Mouse (Mus musculus): ENCODE results near the gene Ncapg2. TPM values are rescaled to one million over a fixed set of nuclear protein-coding genes. Genes with fewer than 3 reads are reported as not detected.

The Ncapg2 gene
- total and polyA plus RNA-seq, 2 experiments from 2014 or later = 6.3 to 8.8 TPM

DNA sequence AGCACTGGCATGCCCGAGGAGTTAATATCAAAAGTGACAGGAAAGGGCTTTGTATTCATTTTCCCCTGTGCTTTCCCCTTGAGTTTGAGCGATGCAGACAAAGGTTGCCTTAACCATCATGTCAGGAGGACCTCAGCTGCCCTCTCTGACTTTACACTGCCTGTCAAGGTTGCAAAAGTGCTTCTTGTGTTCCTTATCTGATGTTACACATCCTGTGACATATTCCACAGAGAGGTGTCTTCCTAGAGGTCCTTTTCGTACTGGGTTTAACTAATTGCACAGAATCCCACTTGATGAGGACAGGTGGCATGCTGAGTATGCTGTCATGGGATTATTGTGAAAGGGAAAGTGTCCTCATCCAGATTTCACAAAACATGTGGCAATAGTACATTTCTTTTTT, 63.9 kb downstream of the Ncapg2 start:
- Histone ChIP-seq H3K27me3 (ENCODE audit: insufficient read depth, low read length) (no peaks in the 10 kb centered on the region), H3K4me3 (ENCODE audit: low read length) (no peak overlapping the region), H3K27ac (no peak overlapping the region), H3K9me3 (ENCODE audit: low read length) (no peaks in the 10 kb centered on the region), H3K4me2 (ENCODE audit: low read depth, low read length) (no peak overlapping the region), H3K36me3 (ENCODE audit: insufficient read depth, low read length) (no peaks in the 10 kb centered on the region), H3K9ac (replicated peaks; ENCODE audit: low read length) (no peak overlapping the region), H3K4me1 (ENCODE audit: insufficient read depth, low read length) (no peaks in the 10 kb centered on the region)
- WGBS = 79% methylated on average over 3 of the region's 3 CpGs
- ATAC-seq = no peak
- no peak for TF ChIP-seq CTCF (IDR thresholded peaks at IDR 0.05; ENCODE audit: low read depth)
- DNase-seq (ENCODE audit: low spot score) = no peak

DNA sequence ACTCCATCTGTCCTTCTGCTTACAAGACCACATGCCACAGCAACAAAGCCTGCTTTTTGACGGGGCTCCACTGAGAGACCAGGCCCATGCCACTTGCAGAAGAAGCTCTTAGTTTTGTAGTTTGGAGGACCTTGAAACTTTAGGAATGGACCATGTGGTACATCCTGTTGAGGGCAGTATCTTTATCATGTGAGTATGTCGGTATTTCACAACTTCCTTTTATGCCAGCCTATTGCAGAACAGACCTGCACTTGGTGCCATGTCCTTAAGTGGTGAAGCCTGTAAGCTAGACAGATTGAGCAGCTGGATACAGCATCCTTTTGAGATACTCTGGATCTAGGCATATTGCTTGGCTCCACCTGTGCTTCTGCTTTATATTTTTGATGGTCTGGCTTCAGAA, 68.1 kb downstream of the Ncapg2 start:
- Histone ChIP-seq H3K9me3 (ENCODE audit: low read length) (no peaks in the 10 kb centered on the region), H3K27me3 (ENCODE audit: insufficient read depth, low read length) (no peaks in the 10 kb centered on the region), H3K4me3 (ENCODE audit: low read length) (no peak overlapping the region), H3K27ac (no peak overlapping the region), H3K4me1 (ENCODE audit: insufficient read depth, low read length) (no peaks in the 10 kb centered on the region), H3K9ac (replicated peaks; ENCODE audit: low read length) (no peak overlapping the region), H3K36me3 (ENCODE audit: insufficient read depth, low read length) (no peaks in the 10 kb centered on the region), H3K4me2 (ENCODE audit: low read depth, low read length) (no peak overlapping the region)
- 85% methylated on average over 2 of the region's 2 CpGs for WGBS
- ATAC-seq (no peak), DNase-seq (ENCODE audit: low spot score) (no peak)
- TF ChIP-seq CTCF (IDR thresholded peaks at IDR 0.05; ENCODE audit: low read depth) = no peak

DNA sequence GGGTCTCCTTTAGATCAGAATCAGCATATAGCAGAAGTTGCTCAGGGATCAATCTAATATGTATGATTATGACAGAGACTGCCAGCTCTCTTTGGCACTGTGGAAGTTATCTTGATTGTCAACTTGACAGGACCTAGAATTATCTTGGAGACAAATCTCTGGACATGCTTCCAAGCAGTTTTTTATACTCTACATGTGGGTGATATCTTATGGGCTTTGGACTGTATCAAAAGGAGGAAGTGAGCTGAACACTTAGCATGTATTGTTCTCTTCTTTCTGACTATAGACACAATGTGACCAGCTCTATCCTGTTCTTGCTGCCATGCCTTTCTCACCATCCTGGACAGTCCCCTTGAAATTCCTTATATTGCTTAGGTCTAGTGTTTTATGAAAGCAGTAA, 68.6 kb downstream of the Ncapg2 start:
- DNase-seq (ENCODE audit: low spot score) (no peak), ATAC-seq (no peak)
- Histone ChIP-seq H3K4me3 (ENCODE audit: low read length) (no peak overlapping the region), H3K27me3 (ENCODE audit: insufficient read depth, low read length) (no peaks in the 10 kb centered on the region), H3K36me3 (ENCODE audit: insufficient read depth, low read length) (no peaks in the 10 kb centered on the region), H3K9ac (replicated peaks; ENCODE audit: low read length) (no peak overlapping the region), H3K4me2 (ENCODE audit: low read depth, low read length) (no peak overlapping the region), H3K27ac (no peak overlapping the region), H3K9me3 (ENCODE audit: low read length) (no peaks in the 10 kb centered on the region), H3K4me1 (ENCODE audit: insufficient read depth, low read length) (no peaks in the 10 kb centered on the region)
- TF ChIP-seq CTCF (IDR thresholded peaks at IDR 0.05; ENCODE audit: low read depth) = no peak

DNA sequence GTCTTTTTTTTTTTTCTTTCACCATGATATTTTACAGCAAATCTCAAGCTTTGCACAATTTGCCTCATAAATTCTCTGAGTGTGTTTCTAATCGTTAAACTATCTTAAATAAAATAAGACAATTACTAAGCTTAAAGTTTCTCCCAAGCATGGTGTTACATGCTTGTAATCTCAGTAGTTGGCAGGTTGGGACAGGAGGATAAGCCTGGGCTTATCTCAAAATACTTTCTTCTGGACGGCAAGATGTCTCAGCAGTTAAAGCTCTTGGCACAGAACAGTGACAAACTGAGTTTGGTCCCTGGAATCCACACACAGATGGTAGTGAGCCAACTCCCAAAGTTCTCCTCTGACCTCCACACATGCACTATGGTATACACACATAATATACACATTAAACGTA, 69.5 kb downstream of the Ncapg2 start:
- WGBS = 72% methylated on average over 3 of the region's 3 CpGs
- ATAC-seq (no peak), DNase-seq (ENCODE audit: low spot score) (no peak)
- TF ChIP-seq CTCF (IDR thresholded peaks at IDR 0.05; ENCODE audit: low read depth) = no peak
- Histone ChIP-seq H3K4me1 (ENCODE audit: insufficient read depth, low read length) (no peaks in the 10 kb centered on the region), H3K4me2 (ENCODE audit: low read depth, low read length) (no peak overlapping the region), H3K27me3 (ENCODE audit: insufficient read depth, low read length) (no peaks in the 10 kb centered on the region), H3K4me3 (ENCODE audit: low read length) (no peak overlapping the region), H3K9ac (replicated peaks; ENCODE audit: low read length) (no peak overlapping the region), H3K27ac (no peak overlapping the region), H3K36me3 (ENCODE audit: insufficient read depth, low read length) (no peaks in the 10 kb centered on the region), H3K9me3 (ENCODE audit: low read length) (no peaks in the 10 kb centered on the region)

DNA sequence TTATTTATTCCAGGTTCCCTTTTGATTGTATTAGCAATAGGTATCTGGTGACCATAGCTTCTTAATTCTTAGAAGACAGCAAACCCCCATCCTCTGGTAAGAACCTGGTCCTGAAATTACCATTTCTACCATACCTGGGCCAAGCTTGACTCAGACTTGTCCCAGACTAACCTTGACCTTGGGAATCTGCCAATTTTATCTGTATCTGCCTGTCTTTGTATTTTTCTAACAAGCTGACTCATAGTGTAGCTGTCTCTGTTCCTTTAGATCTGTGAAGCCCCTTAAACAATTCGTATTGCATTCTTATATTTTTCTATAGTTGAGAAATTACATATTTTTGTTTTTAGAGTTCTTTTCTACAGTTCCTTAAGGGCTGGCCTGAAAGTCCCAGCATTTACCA, 73.6 kb downstream of the Ncapg2 start:
- H3K9ac ChIP-seq (replicated peaks; ENCODE audit: low read length) = no peak overlapping the region
- DNase-seq (ENCODE audit: low spot score) = no peak
- H3K4me3 ChIP-seq (ENCODE audit: low read length) = no peak overlapping the region
- H3K27me3 ChIP-seq (ENCODE audit: insufficient read depth, low read length) = no peaks in the 10 kb centered on the region
- ATAC-seq = no peak
- H3K4me1 ChIP-seq (ENCODE audit: insufficient read depth, low read length) = no peaks in the 10 kb centered on the region
- H3K27ac ChIP-seq = no peak overlapping the region
- no peak overlapping the region for H3K4me2 ChIP-seq (ENCODE audit: low read depth, low read length)
- TF ChIP-seq CTCF (IDR thresholded peaks at IDR 0.05; ENCODE audit: low read depth) = no peak
- no peaks in the 10 kb centered on the region for H3K36me3 ChIP-seq (ENCODE audit: insufficient read depth, low read length)
- 70% methylated on average over 1 of the region's 1 CpGs for WGBS
- no peaks in the 10 kb centered on the region for H3K9me3 ChIP-seq (ENCODE audit: low read length)

DNA sequence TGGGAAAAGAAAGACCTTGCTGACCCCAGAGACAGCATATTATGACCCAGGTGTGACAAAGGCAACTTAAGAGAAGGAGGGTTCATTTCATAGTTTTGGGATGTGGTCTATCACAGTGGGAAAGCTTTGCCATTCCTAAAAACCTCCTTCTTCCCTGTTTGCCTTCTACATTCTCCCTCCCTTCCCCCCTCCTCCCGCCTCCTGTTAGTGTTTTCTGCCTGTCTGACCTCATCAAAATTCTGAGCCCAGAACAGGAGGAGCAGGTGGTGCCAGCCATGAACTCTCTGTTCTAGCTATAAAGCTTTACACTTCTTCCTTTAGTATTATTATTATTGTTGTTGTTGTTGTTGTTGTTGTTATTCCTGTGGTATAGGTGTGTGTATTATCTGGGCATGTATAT, 76.7 kb downstream of the Ncapg2 start:
- Histone ChIP-seq H3K27me3 (ENCODE audit: insufficient read depth, low read length) (no peaks in the 10 kb centered on the region), H3K4me3 (ENCODE audit: low read length) (no peak overlapping the region), H3K9ac (replicated peaks; ENCODE audit: low read length) (no peak overlapping the region), H3K36me3 (ENCODE audit: insufficient read depth, low read length) (no peaks in the 10 kb centered on the region), H3K27ac (no peak overlapping the region), H3K4me2 (ENCODE audit: low read depth, low read length) (no peak overlapping the region), H3K4me1 (ENCODE audit: insufficient read depth, low read length) (no peaks in the 10 kb centered on the region), H3K9me3 (ENCODE audit: low read length) (no peaks in the 10 kb centered on the region)
- no peak for ATAC-seq
- WGBS = 42% methylated on average over 1 of the region's 1 CpGs
- DNase-seq (ENCODE audit: low spot score) = peak; percentile 15
- TF ChIP-seq CTCF (IDR thresholded peaks at IDR 0.05; ENCODE audit: low read depth) = no peak

DNA sequence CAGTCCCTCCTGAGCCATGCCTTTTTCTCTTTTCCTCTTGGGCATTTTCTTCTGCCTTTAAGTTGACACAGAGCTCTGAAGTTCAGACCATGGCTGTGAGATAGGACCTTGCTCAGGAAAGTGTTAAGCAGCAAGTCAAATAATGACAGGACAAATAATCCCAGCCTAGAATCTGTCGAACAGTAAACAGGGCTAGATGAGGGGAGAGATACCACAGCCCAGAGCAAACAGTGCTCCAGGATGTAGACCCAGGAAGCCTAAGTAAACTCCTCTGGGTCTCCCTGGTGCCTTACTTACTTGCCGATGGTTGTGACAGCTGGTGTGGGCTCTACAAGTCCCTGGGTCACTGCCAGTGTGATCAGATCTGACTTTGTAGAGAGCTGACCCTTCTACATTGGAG, 78.4 kb downstream of the Ncapg2 start:
- no peak for TF ChIP-seq CTCF (IDR thresholded peaks at IDR 0.05; ENCODE audit: low read depth)
- no peak for ATAC-seq
- no peak for DNase-seq (ENCODE audit: low spot score)
- Histone ChIP-seq H3K9me3 (ENCODE audit: low read length) (no peaks in the 10 kb centered on the region), H3K27me3 (ENCODE audit: insufficient read depth, low read length) (no peaks in the 10 kb centered on the region), H3K27ac (no peak overlapping the region), H3K4me2 (ENCODE audit: low read depth, low read length) (no peak overlapping the region), H3K9ac (replicated peaks; ENCODE audit: low read length) (no peak overlapping the region), H3K4me1 (ENCODE audit: insufficient read depth, low read length) (peaks cover 7% of the 10 kb centered on the region; the same call in 1 of the 2 replicates), H3K4me3 (ENCODE audit: low read length) (no peak overlapping the region), H3K36me3 (ENCODE audit: insufficient read depth, low read length) (no peaks in the 10 kb centered on the region)
- 72% methylated on average over 2 of the region's 2 CpGs for WGBS

Measured in hindbrain, postnatal 0 days (tissue).